Mouse (Mus musculus): ENCODE measurements around the gene Ddo. TPM values are rescaled to one million over a fixed set of nuclear protein-coding genes. Genes with fewer than 3 reads are reported as not detected.
A peak's percentile ranks its signal among the peaks of the same experiment; 100 is the strongest.

The Ddo gene
- polyA plus RNA-seq, 1 experiment from 2014 or later = 4.8 TPM

DNA sequence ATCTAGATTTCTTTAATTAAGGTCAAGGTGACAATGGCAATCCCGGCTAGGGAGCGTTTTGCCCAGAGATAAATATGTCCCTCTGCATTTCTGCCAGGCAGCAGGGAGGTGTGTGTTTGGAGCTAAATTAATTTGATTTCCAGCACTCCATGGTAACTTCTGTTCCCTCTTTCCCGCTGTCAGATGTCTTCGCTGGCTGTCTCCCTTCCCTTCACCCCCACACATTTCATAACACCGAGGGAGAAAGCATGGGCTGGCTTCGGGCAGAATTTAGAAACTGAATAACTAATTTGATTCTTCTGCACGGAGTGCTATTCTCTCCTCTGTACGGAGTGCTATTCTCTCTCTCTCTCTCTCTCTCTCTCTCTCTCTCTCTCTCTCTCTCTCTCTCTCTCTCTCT is 52.7 kb downstream of the Ddo start:
- in situ Hi-C loops (cut with MboI; ENCODE audit: low pct_unique_long_range_greater_than_20kb) = no loop called here
- no peak for DNase-seq (ENCODE audit: low read depth, low spot score)
- ATAC-seq = no peak
- no peak for TF ChIP-seq CTCF (IDR thresholded peaks at IDR 0.05)
- ChIA-PET POLR2A (no interaction called here), CTCF (no interaction called here)
- peaks cover 4% of the 10 kb centered on the region for H3K27me3 ChIP-seq

- ChIA-PET POLR2A (no interaction called here), CTCF (no interaction called here)
- ATAC-seq (no peak), DNase-seq (ENCODE audit: low read depth, low spot score) (no peak)
- in situ Hi-C loops (cut with MboI; ENCODE audit: low pct_unique_long_range_greater_than_20kb) = no loop called here
- H3K27me3 ChIP-seq = peaks cover 4% of the 10 kb centered on the region
- TF ChIP-seq CTCF (IDR thresholded peaks at IDR 0.05) = peak; percentile 35
These were observed 53.5 kb downstream of the Ddo start, which contains the start of gene Mettl24 for GRCm38 (mm10) chr10:40683092-40683867. Gene Mettl24 (plus strand): TSS chr10:40683282.

DNA sequence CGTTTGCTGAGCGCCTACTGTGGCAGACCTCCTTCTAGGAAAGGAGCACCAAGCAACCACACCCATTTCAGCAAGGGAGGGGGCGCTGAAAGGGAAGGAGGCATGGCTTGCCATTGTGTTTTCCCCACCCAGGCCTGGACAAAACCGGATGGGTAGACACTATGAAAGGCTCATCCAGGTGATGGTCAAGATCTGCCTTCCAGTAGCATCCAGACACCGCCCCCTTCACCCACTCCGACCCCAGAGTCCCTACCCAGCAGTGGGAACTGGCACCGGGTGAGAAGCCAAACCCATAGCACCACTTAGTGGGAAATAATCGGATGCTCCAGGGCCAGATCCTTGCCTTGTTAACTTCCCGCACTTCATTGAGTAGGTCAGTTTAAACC is 54.0 kb downstream of the Ddo start:
- in situ Hi-C loops (cut with MboI; ENCODE audit: low pct_unique_long_range_greater_than_20kb) = no loop called here
- peaks cover 4% of the 10 kb centered on the region for H3K27me3 ChIP-seq
- no peak for DNase-seq (ENCODE audit: low read depth, low spot score)
- ATAC-seq = no peak
- ChIA-PET POLR2A (no interaction called here), CTCF (no interaction called here)
- no peak for TF ChIP-seq CTCF (IDR thresholded peaks at IDR 0.05)

- ChIA-PET POLR2A (no interaction called here), CTCF (no interaction called here)
- no peak for DNase-seq (ENCODE audit: low read depth, low spot score)
- in situ Hi-C loops (cut with MboI; ENCODE audit: low pct_unique_long_range_greater_than_20kb) = no loop called here
- TF ChIP-seq CTCF (IDR thresholded peaks at IDR 0.05) = no peak
- H3K27me3 ChIP-seq = peaks cover 4% of the 10 kb centered on the region
- no peak for ATAC-seq
These were observed 54.5 kb downstream of the Ddo start for GRCm38 (mm10) chr10:40684326-40684725.

GRCm38 (mm10) chr10:40685641-40686040 is 55.8 kb downstream of the Ddo start:
- no peak for TF ChIP-seq CTCF (IDR thresholded peaks at IDR 0.05)
- in situ Hi-C loops (cut with MboI; ENCODE audit: low pct_unique_long_range_greater_than_20kb) = no loop called here
- no peak for ATAC-seq
- no peak for DNase-seq (ENCODE audit: low read depth, low spot score)
- ChIA-PET POLR2A (no interaction called here), CTCF (interaction anchor here (1.2 kb wide), 1 partner anchor 9 kb away, joined by 3 read pairs; no protein-coding TSS in a partner anchor)
- H3K27me3 ChIP-seq = peaks cover 4% of the 10 kb centered on the region

DNA sequence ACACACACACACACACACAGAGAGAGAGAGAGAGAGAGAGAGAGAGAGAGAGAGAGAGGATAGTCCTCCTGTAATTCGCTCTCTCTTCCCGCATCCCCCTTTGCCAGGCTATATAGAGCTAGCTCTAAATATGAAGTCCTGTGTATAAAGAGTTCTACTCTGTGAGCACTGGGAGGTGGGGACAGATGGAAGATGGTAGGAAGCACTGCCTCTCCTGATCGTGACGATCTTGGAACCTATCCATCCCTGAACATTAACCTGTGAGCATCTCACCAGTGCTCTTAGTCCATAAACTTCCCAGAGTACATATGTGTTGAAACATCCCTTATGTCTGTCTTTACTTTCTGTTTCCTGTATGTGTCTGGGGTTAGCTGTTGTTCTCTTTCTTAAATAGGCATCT is 57.2 kb downstream of the Ddo start:
- ChIA-PET CTCF (interaction anchor here (1.2 kb wide), 1 partner anchor 11 kb away, joined by 3 read pairs; no protein-coding TSS in a partner anchor), POLR2A (no interaction called here)
- no peak for TF ChIP-seq CTCF (IDR thresholded peaks at IDR 0.05)
- in situ Hi-C loops (cut with MboI; ENCODE audit: low pct_unique_long_range_greater_than_20kb) = no loop called here
- DNase-seq (ENCODE audit: low read depth, low spot score) = no peak
- ATAC-seq = no peak
- peaks cover 4% of the 10 kb centered on the region for H3K27me3 ChIP-seq

DNA sequence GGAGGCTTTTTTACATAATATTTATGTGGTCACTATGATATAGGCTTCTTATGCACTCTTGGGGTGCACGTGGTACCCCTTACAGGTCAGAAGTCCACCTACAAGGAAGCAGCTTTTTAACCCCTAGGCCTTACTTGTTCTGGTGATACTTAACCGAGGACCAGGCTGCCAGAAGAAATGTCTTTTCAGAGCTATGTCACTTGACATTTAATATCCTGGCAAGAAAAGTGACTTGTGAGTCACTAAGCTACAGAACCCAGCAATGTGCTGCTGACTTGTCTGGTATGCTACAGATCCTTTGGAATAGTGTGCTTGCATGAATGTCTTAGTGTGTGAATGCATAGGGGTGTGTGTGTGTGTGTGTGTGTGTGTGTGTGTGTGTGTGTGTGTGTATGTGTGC is 57.6 kb downstream of the Ddo start:
- DNase-seq (ENCODE audit: low read depth, low spot score) (no peak), ATAC-seq (no peak)
- ChIA-PET POLR2A (no interaction called here), CTCF (no interaction called here)
- TF ChIP-seq CTCF (IDR thresholded peaks at IDR 0.05) = no peak
- in situ Hi-C loops (cut with MboI; ENCODE audit: low pct_unique_long_range_greater_than_20kb) = no loop called here
- peaks cover 2% of the 10 kb centered on the region for H3K27me3 ChIP-seq

GRCm38 (mm10) chr10:40688266-40688665 is 58.5 kb downstream of the Ddo start:
- DNase-seq (ENCODE audit: low read depth, low spot score) = no peak
- TF ChIP-seq CTCF (IDR thresholded peaks at IDR 0.05) = no peak
- in situ Hi-C loops (cut with MboI; ENCODE audit: low pct_unique_long_range_greater_than_20kb) = no loop called here
- ATAC-seq = no peak
- H3K27me3 ChIP-seq = no peaks in the 10 kb centered on the region
- CTCF ChIA-PET = no interaction called here
- POLR2A ChIA-PET = no interaction called here

- TF ChIP-seq CTCF (IDR thresholded peaks at IDR 0.05) = no peak
- ATAC-seq (no peak), DNase-seq (ENCODE audit: low read depth, low spot score) (no peak)
- in situ Hi-C loops (cut with MboI; ENCODE audit: low pct_unique_long_range_greater_than_20kb) = no loop called here
- POLR2A ChIA-PET = no interaction called here
- CTCF ChIA-PET = interaction anchor here (1.4 kb wide), 1 partner anchor 12 kb away, joined by 3 read pairs; no protein-coding TSS in a partner anchor
- H3K27me3 ChIP-seq = peaks cover 2% of the 10 kb centered on the region
These were observed 59.1 kb downstream of the Ddo start for GRCm38 (mm10) chr10:40688873-40689272.

- POLR2A ChIA-PET = no interaction called here
- TF ChIP-seq CTCF (IDR thresholded peaks at IDR 0.05) = no peak
- in situ Hi-C loops (cut with MboI; ENCODE audit: low pct_unique_long_range_greater_than_20kb) = no loop called here
- no peak for DNase-seq (ENCODE audit: low read depth, low spot score)
- no peak for ATAC-seq
- CTCF ChIA-PET = no interaction called here
- peaks cover 1% of the 10 kb centered on the region for H3K27me3 ChIP-seq
These were observed 68.8 kb downstream of the Ddo start for GRCm38 (mm10) chr10:40698652-40699051.

DNA sequence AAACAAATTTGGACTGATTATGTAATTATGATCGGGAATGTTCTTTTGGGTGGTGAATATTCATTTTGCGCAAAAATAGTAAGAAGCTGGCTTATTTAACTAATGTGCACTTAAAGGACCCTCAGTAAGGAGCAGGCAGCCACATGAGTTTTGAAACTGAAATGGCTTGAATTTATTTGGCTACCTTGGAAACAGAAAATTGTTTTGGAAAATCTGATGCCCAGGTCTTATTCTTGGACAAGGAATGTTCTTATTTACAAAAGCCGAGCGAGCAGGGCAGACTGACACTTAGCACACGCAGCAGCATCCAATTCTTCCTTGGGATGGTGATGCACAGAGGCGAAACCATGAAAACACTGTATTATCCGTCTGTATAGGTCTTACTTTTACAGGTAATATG is 81.3 kb downstream of the Ddo start:
- in situ Hi-C loops (cut with MboI; ENCODE audit: low pct_unique_long_range_greater_than_20kb) = no loop called here
- ChIA-PET CTCF (no interaction called here), POLR2A (no interaction called here)
- TF ChIP-seq CTCF (IDR thresholded peaks at IDR 0.05) = no peak
- ATAC-seq (no peak), DNase-seq (ENCODE audit: low read depth, low spot score) (no peak)
- H3K27me3 ChIP-seq = no peaks in the 10 kb centered on the region

Measured in Patski (cell line).